Mouse (Mus musculus) forebrain, postnatal 0 days (tissue): ENCODE measurements around the gene Sc5d. TPM values are rescaled to one million over a fixed set of nuclear protein-coding genes. Genes with fewer than 3 reads are reported as not detected.

ENCODE experiments used
- ATAC-seq: fragments of 200-750 bp; cut with Nextera tagmentation; 2 replicates; pipeline ENCODE4 v1.8.0; 2017; ENCODE audit warnings: mild to moderate bottlenecking, moderate library complexity
- DNase-seq: peaks from one replicate; pipeline ENCODE4 v3.0.0-alpha.2; 2015
- H3K27ac ChIP-seq: fragments of 300-500 bp; sonication (generic); 2 replicates; pipeline ENCODE4 v1.5.1; 2014; ENCODE audit warnings: low read depth, mild to moderate bottlenecking, antibody characterized with exemption, low read length, moderate library complexity, mixed read lengths
- H3K27me3 ChIP-seq: fragments of 300-500 bp; sonication (generic); 2 replicates; pipeline ENCODE4 v1.6.1; 2014; ENCODE audit warnings: mild to moderate bottlenecking, low read length, mixed read lengths; ENCODE audit not compliant: insufficient read depth
- H3K36me3 ChIP-seq: fragments of 300-500 bp; sonication (generic); 2 replicates; pipeline ENCODE4 v1.6.1; 2014; ENCODE audit warnings: mild to moderate bottlenecking, moderate library complexity; ENCODE audit not compliant: insufficient read depth
- H3K4me1 ChIP-seq: fragments of 300-500 bp; sonication (generic); 2 replicates; pipeline ENCODE4 v1.6.1; 2014; ENCODE audit warnings: antibody characterized with exemption; ENCODE audit not compliant: insufficient read depth
- H3K4me2 ChIP-seq: fragments of 300-500 bp; sonication (generic); 2 replicates; pipeline ENCODE4 v1.6.1; 2014; ENCODE audit warnings: low read depth, mild to moderate bottlenecking, moderate library complexity
- H3K4me3 ChIP-seq: fragments of 300-500 bp; sonication (generic); 2 replicates; pipeline ENCODE4 v1.5.1; 2014; ENCODE audit warnings: low read depth, low read length, mixed read lengths
- H3K9ac ChIP-seq: fragments of 300-500 bp; sonication (generic); 2 replicates; pipeline ENCODE4 v1.6.1; 2014; ENCODE audit warnings: mild to moderate bottlenecking
- H3K9me3 ChIP-seq: fragments of 300-500 bp; sonication (generic); 2 replicates; pipeline ENCODE4 v1.6.1; 2016; ENCODE audit warnings: low read length
- CTCF ChIP-seq: sonication (generic); IDR thresholded peaks from 2 replicates; pipeline ENCODE4 v1.5.1; 2016; ENCODE audit warnings: antibody characterized with exemption, control low read depth, low read depth
- WGBS: fragments of 180-500 bp; shearing (Covaris S2); extraction: QIAGEN DNeasy Blood & Tissue Kit; methylation state at CpG from one replicate; pipeline ENCODE4 v1.1.7; 2014; 5-methylcytosine and 5-hydroxymethylcytosine counted together
- polyA plus RNA-seq: library from polyadenylated mRNA; unstranded; fragments of >200 nt; fragmentation: Nextera tagmentation; extraction: Ambion mirVana; gene quantifications from 2 replicates; pipeline ENCODE4 v1.2.1, GENCODE M21; 2015
- total RNA-seq: library from RNA; depleted of rRNA; stranded (reverse); fragments of >200 nt; gene quantifications from 2 replicates; pipeline ENCODE4 v1.2.3, GENCODE M21; 2014

Sc5d gene
- total and polyA plus RNA-seq, 2 experiments from 2014 or later, result 48.6 to 75.6 TPM

- peak overlapping the region; percentile 68; the same call in 1 of the 2 replicates for H3K4me2 ChIP-seq
- H3K4me3 ChIP-seq, result no peak overlapping the region
- DNase-seq, result no peak
- TF ChIP-seq CTCF, result no peak
- no peak for ATAC-seq
- H3K27ac ChIP-seq, result 0 out of 2 replicates have a peak overlapping the region, but pooled peaks have one; percentile 88
- H3K27me3 ChIP-seq, result no peaks in the 10 kb centered on the region
- H3K4me1 ChIP-seq, result peaks cover 24% of the 10 kb centered on the region
- 80% methylated on average over 4 of the region's 4 CpGs for WGBS
- no peak overlapping the region for H3K9ac ChIP-seq
- peaks cover under 1% of the 10 kb centered on the region; the same call in 1 of the 2 replicates for H3K36me3 ChIP-seq
- no peaks in the 10 kb centered on the region for H3K9me3 ChIP-seq
These were observed 1.3 kb upstream of the Sc5d start for GRCm38 (mm10) chr9:42265309-42265708.

GRCm38 (mm10) chr9:42263709-42264111 lies 346 bp downstream of the Sc5d start:
- no peaks in the 10 kb centered on the region for H3K27me3 ChIP-seq
- H3K27ac ChIP-seq, result peak overlapping the region; percentile 88
- under 1% methylated on average over 16 of the region's 18 CpGs for WGBS
- ATAC-seq (peak; percentile 49), DNase-seq (peak; percentile 49)
- H3K4me3 ChIP-seq, result peak overlapping the region; percentile 77
- H3K4me2 ChIP-seq, result peak overlapping the region; percentile 68
- no peaks in the 10 kb centered on the region for H3K9me3 ChIP-seq
- TF ChIP-seq CTCF, result no peak
- peak overlapping the region; percentile 81 for H3K9ac ChIP-seq
- H3K4me1 ChIP-seq, result peaks cover 24% of the 10 kb centered on the region
- peaks cover 16% of the 10 kb centered on the region for H3K36me3 ChIP-seq

- H3K27ac ChIP-seq, result no peak overlapping the region
- no peak for DNase-seq
- no peak for ATAC-seq
- H3K9ac ChIP-seq, result no peak overlapping the region
- no peak for TF ChIP-seq CTCF
- peaks cover 47% of the 10 kb centered on the region for H3K36me3 ChIP-seq
- no peak overlapping the region for H3K4me3 ChIP-seq
- no peak overlapping the region for H3K4me2 ChIP-seq
- 90% methylated on average over 5 of the region's 5 CpGs for WGBS
- H3K4me1 ChIP-seq, result peaks cover 24% of the 10 kb centered on the region
- no peaks in the 10 kb centered on the region for H3K9me3 ChIP-seq
- no peaks in the 10 kb centered on the region for H3K27me3 ChIP-seq
These were observed 3.6 kb downstream of the Sc5d start for GRCm38 (mm10) chr9:42260481-42260880.

GRCm38 (mm10) chr9:42249112-42249511 lies 14.9 kb downstream of the Sc5d start:
- no peak overlapping the region for H3K4me3 ChIP-seq
- ATAC-seq (no peak), DNase-seq (no peak)
- no peak overlapping the region for H3K9ac ChIP-seq
- WGBS, result 85% methylated on average over 6 of the region's 6 CpGs
- H3K27ac ChIP-seq, result no peak overlapping the region
- H3K4me2 ChIP-seq, result no peak overlapping the region
- H3K4me1 ChIP-seq, result no peaks in the 10 kb centered on the region
- no peaks in the 10 kb centered on the region for H3K9me3 ChIP-seq
- H3K36me3 ChIP-seq, result peaks cover 17% of the 10 kb centered on the region
- no peak for TF ChIP-seq CTCF
- H3K27me3 ChIP-seq, result no peaks in the 10 kb centered on the region

GRCm38 (mm10) chr9:42246688-42247087 lies 17.4 kb downstream of the Sc5d start:
- no peak for TF ChIP-seq CTCF
- H3K36me3 ChIP-seq, result 0 out of 2 replicates have a peak, but pooled peaks cover 10% of the 10 kb centered on the region
- no peaks in the 10 kb centered on the region for H3K27me3 ChIP-seq
- H3K4me2 ChIP-seq, result no peak overlapping the region
- ATAC-seq (no peak), DNase-seq (no peak)
- H3K9me3 ChIP-seq, result no peaks in the 10 kb centered on the region
- no peak overlapping the region for H3K4me3 ChIP-seq
- 91% methylated on average over 6 of the region's 6 CpGs for WGBS
- H3K9ac ChIP-seq, result no peak overlapping the region
- H3K27ac ChIP-seq, result no peak overlapping the region
- no peaks in the 10 kb centered on the region for H3K4me1 ChIP-seq

- DNase-seq (no peak), ATAC-seq (no peak)
- Histone ChIP-seq H3K4me1 (peaks cover 13% of the 10 kb centered on the region), H3K4me2 (no peak overlapping the region), H3K27me3 (no peaks in the 10 kb centered on the region), H3K9ac (no peak overlapping the region), H3K4me3 (no peak overlapping the region), H3K9me3 (no peaks in the 10 kb centered on the region), H3K27ac (no peak overlapping the region), H3K36me3 (no peaks in the 10 kb centered on the region)
- TF ChIP-seq CTCF, result no peak
- 86% methylated on average over 5 of the region's 5 CpGs for WGBS
These were observed 19.9 kb downstream of the Sc5d start for GRCm38 (mm10) chr9:42244173-42244572.

GRCm38 (mm10) chr9:42241021-42241420 lies 23.0 kb downstream of the Sc5d start:
- Histone ChIP-seq H3K9me3 (no peaks in the 10 kb centered on the region), H3K36me3 (no peaks in the 10 kb centered on the region), H3K4me3 (no peak overlapping the region), H3K27ac (peak overlapping the region; percentile 22), H3K4me2 (peak overlapping the region; percentile 39), H3K4me1 (peaks cover 13% of the 10 kb centered on the region), H3K9ac (peak overlapping the region; percentile 45; the same call in 1 of the 2 replicates), H3K27me3 (no peaks in the 10 kb centered on the region)
- peak; percentile 87 for ATAC-seq
- DNase-seq, result peak; percentile 67
- 17% methylated on average over 3 of the region's 3 CpGs for WGBS
- no peak for TF ChIP-seq CTCF
